Mouse (Mus musculus) heart, postnatal 36 days (tissue): ENCODE results near the gene Rpl14. TPM values are rescaled to one million over a fixed set of nuclear protein-coding genes. Genes with fewer than 3 reads are reported as not detected.

ENCODE experiments used
- DNase-seq, 2 experiments: peaks; one replicate each; pipeline ENCODE4 v3.0.0; 2021 to 2022
- intact Hi-C: fragments of 180-260 bp; cut with DNase I; formaldehyde crosslinking; loops from one replicate; pipeline ENCODE4 v1.15.1; 2025
- total RNA-seq, 2 experiments: library from RNA; stranded (reverse); gene quantifications; 2 replicates each; pipeline ENCODE4 v1.2.3; 2021

Rpl14 gene
- total RNA-seq, 2 experiments from 2014 or later = 283 to 295 TPM

DNA sequence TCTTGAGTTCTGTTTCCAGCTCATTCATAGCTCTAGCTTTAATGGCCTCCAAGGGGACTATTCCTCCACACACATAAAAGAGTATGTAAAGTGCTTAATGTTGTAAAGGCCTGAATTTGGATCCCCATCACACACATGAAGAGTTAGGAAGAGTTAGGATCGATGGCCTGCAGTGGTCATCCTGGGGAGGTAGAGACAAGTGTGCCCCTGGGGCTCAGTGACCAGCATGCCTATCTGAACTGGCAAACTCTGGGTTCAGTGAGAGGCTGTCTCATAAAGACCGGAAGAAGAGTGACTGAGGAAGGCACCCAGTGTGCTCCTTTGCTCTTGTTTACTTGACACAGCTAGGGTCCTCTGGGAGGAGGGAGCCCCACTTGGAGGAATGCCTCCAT, 914 bp upstream of the Rpl14 start:
- intact Hi-C loops = loop anchor here (2.0 to 5.0 kb wide), 2 partner anchors 68 to 787 kb away; no protein-coding TSS in a partner anchor
- no peak for DNase-seq

GRCm38 (mm10) chr9:120571593-120572385, 545 bp downstream of the Rpl14 start:
- intact Hi-C loops = loop anchor here (2.0 to 5.0 kb wide), 2 partner anchors 69 to 786 kb away; no protein-coding TSS in a partner anchor

GRCm38 (mm10) chr9:120575748-120576661, 4.8 kb downstream of the Rpl14 start:
- intact Hi-C loops = no loop called here
- DNase-seq = no peak

More at GRCm38 (mm10) chr9:120571593-120572385, 545 bp downstream of the Rpl14 start:
- no peak for DNase-seq

GRCm38 (mm10) chr9:120576662-120577013, 5.4 kb downstream of the Rpl14 start:
- intact Hi-C loops = no loop called here
- DNase-seq = no peak

GRCm38 (mm10) chr9:120577133-120577651, 5.9 kb downstream of the Rpl14 start:
- intact Hi-C loops = no loop called here
- DNase-seq = peak; percentile 80 to 83

GRCm38 (mm10) chr9:120577706-120578405, 6.6 kb downstream of the Rpl14 start:
- intact Hi-C loops = no loop called here
- no peak for DNase-seq

GRCm38 (mm10) chr9:120578701-120579100, 7.5 kb downstream of the Rpl14 start:
- intact Hi-C loops = no loop called here
- no peak for DNase-seq

DNA sequence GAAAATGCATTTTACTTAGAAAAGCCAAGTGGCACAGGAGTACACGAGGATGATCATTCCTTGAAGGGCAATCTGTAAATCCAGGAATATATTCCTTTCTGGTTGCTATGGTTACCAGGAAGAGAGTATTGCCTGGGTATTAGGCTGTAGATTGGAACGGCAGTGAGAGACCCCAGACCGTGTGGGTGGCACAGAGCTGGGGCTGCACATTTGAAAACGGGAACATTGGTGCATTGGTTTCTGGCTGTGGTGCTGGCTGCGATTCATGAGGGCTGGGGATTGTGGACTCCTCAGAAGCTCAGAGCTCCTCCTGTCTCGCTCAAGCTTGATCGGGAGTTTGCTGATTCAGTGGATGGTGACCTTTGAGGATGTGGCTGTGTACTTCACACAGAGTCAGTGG, 8.6 kb downstream of the Rpl14 start:
- no peak for DNase-seq
- intact Hi-C loops = loop anchor here (5.0 kb wide), 1 partner anchor 662 kb away; no protein-coding TSS in a partner anchor

GRCm38 (mm10) chr9:120581941-120582618, 10.8 kb downstream of the Rpl14 start:
- intact Hi-C loops = loop anchor here (5.0 kb wide), 1 partner anchor 660 kb away; no protein-coding TSS in a partner anchor
- DNase-seq = peak in 1 of 2 experiments; percentile 50

GRCm38 (mm10) chr9:120582619-120583308, 11.5 kb downstream of the Rpl14 start:
- peak; percentile 84 to 87 for DNase-seq
- intact Hi-C loops = loop anchor here (5.0 kb wide), 1 partner anchor 660 kb away; no protein-coding TSS in a partner anchor

- no peak for DNase-seq
- intact Hi-C loops = loop anchor here (5.0 kb wide), 1 partner anchor 659 kb away; no protein-coding TSS in a partner anchor
These were observed 12.1 kb downstream of the Rpl14 start for GRCm38 (mm10) chr9:120583314-120583713.

- peak; percentile 74 to 79 for DNase-seq
- intact Hi-C loops = loop anchor here (1.0 to 2.0 kb wide), 2 partner anchors 84 to 152 kb away; no protein-coding TSS in a partner anchor
These were observed 15.3 kb downstream of the Rpl14 start for GRCm38 (mm10) chr9:120586546-120586945.

DNA sequence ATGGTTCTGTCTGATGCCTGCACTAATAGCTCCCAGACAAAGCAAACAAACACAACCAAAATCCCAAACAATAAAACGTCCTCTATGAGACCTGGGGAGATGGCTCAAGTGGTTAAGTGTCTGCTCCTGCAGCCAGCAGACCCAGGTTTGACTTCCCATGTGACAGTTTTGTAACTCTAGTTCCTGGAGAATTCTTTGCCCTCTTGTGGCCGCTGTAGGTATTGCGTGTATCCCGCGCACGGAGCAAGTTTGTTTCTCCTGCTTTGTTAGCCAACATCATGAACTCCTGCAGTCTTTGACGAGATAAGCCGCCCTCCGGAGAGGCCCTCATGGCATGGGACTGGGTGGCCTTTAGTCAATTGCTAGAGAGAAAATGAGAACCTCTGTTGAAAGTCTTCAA, 20.2 kb downstream of the Rpl14 start:
- peak; percentile 74 to 87 for DNase-seq
- intact Hi-C loops = loop anchor here (1.0 kb wide), 1 partner anchor 89 kb away; no protein-coding TSS in a partner anchor

GRCm38 (mm10) chr9:120593383-120594101, 22.3 kb downstream of the Rpl14 start:
- intact Hi-C loops = no loop called here

GRCm38 (mm10) chr9:120594839-120595238, 23.6 kb downstream of the Rpl14 start:
- intact Hi-C loops = no loop called here
- DNase-seq = no peak

More at GRCm38 (mm10) chr9:120593383-120594101, 22.3 kb downstream of the Rpl14 start:
- no peak for DNase-seq

- intact Hi-C loops = no loop called here
These were observed 24.1 kb downstream of the Rpl14 start for GRCm38 (mm10) chr9:120595306-120595705.

DNA sequence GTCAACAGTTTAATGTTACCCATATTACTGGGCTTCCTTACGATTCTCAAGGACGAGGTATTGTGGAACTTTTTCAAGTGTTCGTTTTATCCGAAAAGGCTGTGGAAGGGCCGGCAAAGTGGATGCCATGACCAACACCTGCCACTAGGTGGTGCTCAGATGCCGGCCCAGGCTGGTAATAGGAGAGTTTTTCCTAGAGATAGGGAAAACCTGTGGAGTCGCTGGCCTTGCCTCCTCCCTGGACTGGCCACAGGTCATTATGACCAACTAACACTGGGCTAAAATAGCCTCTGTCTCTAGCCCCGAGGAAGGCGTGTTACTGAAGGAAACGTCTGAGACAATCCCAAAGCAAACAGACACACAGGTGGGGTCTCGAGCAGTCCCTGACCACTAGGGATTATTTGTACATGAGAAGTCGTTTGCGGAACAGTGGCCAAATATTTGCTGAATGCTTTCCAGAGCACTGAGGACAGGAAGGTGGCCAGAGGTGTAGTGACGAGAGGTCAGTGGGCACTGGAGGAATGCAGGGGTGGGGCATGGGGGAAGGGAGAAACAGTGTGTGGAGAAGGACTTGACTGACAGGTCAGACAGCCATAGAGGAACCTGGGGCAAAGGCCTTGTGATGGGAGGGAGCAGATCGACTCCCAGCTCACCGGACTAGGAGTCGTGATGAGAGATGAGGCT, 30.4 kb downstream of the Rpl14 start:
- DNase-seq = peak; percentile 78 to 81
- intact Hi-C loops = loop anchor here (2.0 to 10.0 kb wide), 10 partner anchors 57 to 613 kb away; no protein-coding TSS in a partner anchor

More at GRCm38 (mm10) chr9:120595306-120595705, 24.1 kb downstream of the Rpl14 start:
- no peak for DNase-seq
